Mouse (Mus musculus): ENCODE measurements around the gene Tnfsf12.
A peak's percentile ranks its signal among the peaks of the same experiment; 100 is the strongest.

Tnfsf12 gene

GRCm38 (mm10) chr11:69695361-69696181 lies at the start of gene Tnfsf12, which contains the start of gene Tnfsfm13:
TSS of gene Tnfsf12 (minus strand) at chr11:69695849.
TSS of gene Tnfsfm13 (minus strand) at chr11:69696098.
- no peak for DNase-seq (ENCODE audit: low read depth, low spot score)

- DNase-seq (ENCODE audit: low read depth, low spot score): peak; percentile 28
Measured at GRCm38 (mm10) chr11:69731408-69731807, 35.8 kb upstream of the Tnfsf12 start.

GRCm38 (mm10) chr11:69729063-69729462 lies 33.4 kb upstream of the Tnfsf12 start:
- DNase-seq (ENCODE audit: low read depth, low spot score): peak; percentile 76

- no peak for DNase-seq (ENCODE audit: low read depth, low spot score)
Measured at GRCm38 (mm10) chr11:69725951-69726350, 30.3 kb upstream of the Tnfsf12 start.

GRCm38 (mm10) chr11:69723074-69723473 lies 27.4 kb upstream of the Tnfsf12 start:
- DNase-seq (ENCODE audit: low read depth, low spot score): no peak

- DNase-seq (ENCODE audit: low read depth, low spot score): no peak
Measured at GRCm38 (mm10) chr11:69720852-69721251, 25.2 kb upstream of the Tnfsf12 start.

GRCm38 (mm10) chr11:69719423-69719822 lies 23.8 kb upstream of the Tnfsf12 start:
- DNase-seq (ENCODE audit: low read depth, low spot score): no peak

- DNase-seq (ENCODE audit: low read depth, low spot score): no peak
Measured at GRCm38 (mm10) chr11:69718661-69719060, 23.0 kb upstream of the Tnfsf12 start.

GRCm38 (mm10) chr11:69716953-69717352 lies 21.3 kb upstream of the Tnfsf12 start:
- DNase-seq (ENCODE audit: low read depth, low spot score): no peak

- no peak for DNase-seq (ENCODE audit: low read depth, low spot score)
Measured at GRCm38 (mm10) chr11:69715929-69716328, 20.3 kb upstream of the Tnfsf12 start.

GRCm38 (mm10) chr11:69715482-69715881 lies 19.8 kb upstream of the Tnfsf12 start:
- no peak for DNase-seq (ENCODE audit: low read depth, low spot score)

- DNase-seq (ENCODE audit: low read depth, low spot score): no peak
Measured at GRCm38 (mm10) chr11:69714636-69715329, 19.1 kb upstream of the Tnfsf12 start.

- no peak for DNase-seq (ENCODE audit: low read depth, low spot score)
Measured at GRCm38 (mm10) chr11:69712954-69713672, 17.5 kb upstream of the Tnfsf12 start.

- no peak for DNase-seq (ENCODE audit: low read depth, low spot score)
Measured at GRCm38 (mm10) chr11:69711082-69711481, 15.4 kb upstream of the Tnfsf12 start.

- DNase-seq (ENCODE audit: low read depth, low spot score): no peak
Measured at GRCm38 (mm10) chr11:69710470-69710869, 14.8 kb upstream of the Tnfsf12 start.

- DNase-seq (ENCODE audit: low read depth, low spot score): no peak
Measured at GRCm38 (mm10) chr11:69709554-69710446, 14.2 kb upstream of the Tnfsf12 start.

GRCm38 (mm10) chr11:69708614-69709265 lies 13.1 kb upstream of the Tnfsf12 start:
- DNase-seq (ENCODE audit: low read depth, low spot score): no peak

GRCm38 (mm10) chr11:69707873-69708381 lies 12.3 kb upstream of the Tnfsf12 start:
- DNase-seq (ENCODE audit: low read depth, low spot score): no peak

- no peak for DNase-seq (ENCODE audit: low read depth, low spot score)
Measured at GRCm38 (mm10) chr11:69707480-69707847, 11.8 kb upstream of the Tnfsf12 start.

GRCm38 (mm10) chr11:69706775-69707479 lies 11.3 kb upstream of the Tnfsf12 start:
- no peak for DNase-seq (ENCODE audit: low read depth, low spot score)
